Mouse (Mus musculus): Measurements from ENCODE around the gene Capzb.
A peak's percentile ranks its signal among the peaks of the same experiment; 100 is the strongest.

Gene Capzb

DNA sequence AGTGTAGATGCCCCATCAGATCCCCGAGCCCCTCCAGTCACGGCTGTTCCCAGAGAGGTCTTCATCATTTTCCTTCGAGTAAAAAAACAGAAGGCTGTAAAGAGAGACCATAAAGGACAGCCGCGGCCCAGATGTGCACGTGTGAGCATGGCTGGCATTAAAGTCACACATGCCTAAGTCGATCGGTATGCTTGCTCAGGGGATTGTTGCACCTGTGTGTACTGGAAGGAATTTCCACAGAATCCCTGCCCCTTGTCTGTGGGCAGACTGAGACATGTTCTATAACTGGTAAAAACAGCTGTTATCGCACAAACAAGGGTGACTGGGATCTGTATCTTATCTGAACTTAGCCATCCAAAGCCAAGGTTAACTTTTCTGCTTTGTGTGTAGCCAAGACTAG, 78.9 kb downstream of the Capzb start:
- DNase-seq, result no peak

- DNase-seq, result no peak
Observed at GRCm38 (mm10) chr4:139272951-139273680, 80.4 kb downstream of the Capzb start.

DNA sequence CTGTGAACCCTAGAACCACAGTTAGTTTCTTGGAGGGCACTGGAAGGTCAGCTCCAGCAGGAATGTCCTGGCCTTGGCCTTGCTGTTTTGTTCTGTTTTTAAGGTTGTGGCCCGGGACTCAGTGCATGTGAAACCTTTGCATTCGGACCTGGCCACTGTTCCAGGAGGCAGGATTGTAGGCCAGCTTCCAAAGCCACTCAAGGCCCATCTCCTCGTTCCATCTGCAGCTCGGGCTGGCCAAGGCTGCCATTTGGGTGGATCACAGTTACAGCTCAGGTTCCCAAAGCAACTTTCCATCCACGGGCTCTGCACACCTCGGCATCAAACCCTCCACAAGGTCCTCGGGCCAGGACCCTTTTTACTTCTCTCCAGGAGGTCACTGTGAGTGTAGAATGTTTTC, 81.9 kb downstream of the Capzb start:
- no peak for DNase-seq

DNA sequence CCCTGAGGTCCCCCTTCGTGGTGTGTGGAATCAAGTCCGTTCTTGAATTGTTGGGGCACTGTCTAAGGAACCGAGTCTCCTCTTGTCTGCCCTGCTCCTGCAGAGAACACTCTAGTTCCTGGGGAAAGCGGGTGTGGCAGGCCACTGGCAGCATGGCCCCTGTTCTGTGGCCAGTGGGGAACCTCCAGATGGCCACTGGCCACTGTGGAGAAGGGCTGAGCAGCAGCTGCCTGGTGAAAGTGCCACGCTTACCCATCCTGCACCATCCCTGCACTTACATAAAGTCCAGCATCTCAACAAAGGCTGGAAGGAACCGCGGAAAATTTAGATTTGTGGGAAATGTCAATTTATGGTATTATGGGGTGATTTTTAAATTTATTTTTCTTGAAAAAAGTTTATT, 83.7 kb downstream of the Capzb start:
- no peak for DNase-seq

GRCm38 (mm10) chr4:139280530-139280929, 87.8 kb downstream of the Capzb start:
- no peak for DNase-seq

- no peak for DNase-seq
Observed at GRCm38 (mm10) chr4:139281791-139282345, 89.2 kb downstream of the Capzb start.

- no peak for DNase-seq
Observed at GRCm38 (mm10) chr4:139282955-139283417, 90.3 kb downstream of the Capzb start.

GRCm38 (mm10) chr4:139284877-139285276, 92.2 kb downstream of the Capzb start:
- no peak for DNase-seq

GRCm38 (mm10) chr4:139286234-139286633, 93.5 kb downstream of the Capzb start:
- no peak for DNase-seq

DNA sequence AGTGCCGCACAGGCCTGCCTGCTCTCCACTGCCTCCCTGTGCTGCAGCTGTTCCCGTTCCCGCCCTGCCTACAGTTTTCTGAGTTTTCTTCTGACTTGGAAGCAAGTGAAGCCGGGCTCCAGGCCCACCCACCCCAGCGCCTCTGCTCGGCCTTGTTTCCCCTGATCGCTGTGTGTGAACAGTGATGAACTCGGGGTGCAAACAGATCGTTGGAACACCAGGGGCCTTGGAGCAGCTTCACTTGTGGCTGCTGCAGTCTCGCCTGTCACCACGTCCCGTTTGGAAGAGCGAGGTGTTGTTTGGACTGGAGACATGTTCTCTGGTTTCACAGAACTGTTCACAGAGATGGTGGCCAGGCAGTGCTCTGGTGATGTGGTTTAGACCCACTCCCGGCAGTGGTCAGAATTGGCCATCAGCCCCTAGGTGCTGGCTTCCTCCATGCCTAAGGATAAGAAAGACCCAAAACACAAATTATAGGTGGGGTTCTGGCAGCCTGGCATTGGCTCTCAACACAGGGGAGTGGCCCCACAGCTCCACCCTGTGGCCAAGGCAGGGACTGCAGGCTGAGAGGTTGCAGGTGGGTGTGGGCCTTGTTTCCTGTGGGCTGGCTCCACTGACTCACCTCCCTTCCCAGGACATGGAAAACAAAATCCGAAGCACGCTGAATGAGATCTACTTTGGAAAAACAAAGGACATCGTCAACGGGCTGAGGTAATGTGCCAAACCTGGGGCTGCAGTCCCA, 94.6 kb downstream of the Capzb start:
- peak; percentile 71 for DNase-seq

DNA sequence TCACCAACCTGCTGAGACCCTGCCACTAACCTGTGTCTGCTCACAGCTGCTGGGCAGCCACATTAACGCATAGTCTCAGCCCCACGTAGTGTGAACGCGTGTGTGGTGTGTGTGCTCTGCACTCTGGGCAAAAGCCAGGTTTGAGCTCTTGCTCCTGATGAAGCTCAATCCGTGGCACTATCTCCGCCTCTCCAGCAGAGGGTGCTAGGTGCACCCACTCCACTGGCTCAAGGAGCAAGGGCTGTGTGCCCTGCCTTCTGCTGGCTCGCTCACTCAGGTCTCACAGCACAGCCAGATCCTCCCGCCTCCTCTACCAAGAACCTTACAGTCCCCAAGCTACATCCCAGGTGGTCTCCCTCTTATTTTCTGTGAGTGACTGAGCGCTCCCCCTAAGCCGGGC, 96.3 kb downstream of the Capzb start:
- DNase-seq, result peak; percentile 64

GRCm38 (mm10) chr4:139291099-139291498, 98.4 kb downstream of the Capzb start:
- no peak for DNase-seq

DNA sequence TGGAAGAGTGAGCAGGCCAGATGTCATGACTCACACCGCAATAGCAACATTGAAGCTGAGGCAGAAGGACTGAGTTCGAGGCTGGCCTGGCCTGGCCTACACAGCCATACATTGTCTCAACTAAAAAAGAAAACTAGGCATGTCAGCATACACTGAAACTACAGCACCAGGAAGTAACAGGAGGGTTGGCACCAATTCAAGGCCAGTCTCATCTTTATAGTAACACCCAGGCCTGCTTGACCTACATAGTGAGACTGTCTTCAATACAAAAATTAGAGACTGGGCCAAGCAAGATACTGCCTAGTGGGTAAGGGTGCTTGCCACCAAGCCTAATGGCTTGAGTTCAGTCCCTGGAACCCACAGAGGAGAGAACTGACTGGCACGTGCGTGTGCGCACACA, 99.3 kb downstream of the Capzb start:
- DNase-seq, result no peak

DNA sequence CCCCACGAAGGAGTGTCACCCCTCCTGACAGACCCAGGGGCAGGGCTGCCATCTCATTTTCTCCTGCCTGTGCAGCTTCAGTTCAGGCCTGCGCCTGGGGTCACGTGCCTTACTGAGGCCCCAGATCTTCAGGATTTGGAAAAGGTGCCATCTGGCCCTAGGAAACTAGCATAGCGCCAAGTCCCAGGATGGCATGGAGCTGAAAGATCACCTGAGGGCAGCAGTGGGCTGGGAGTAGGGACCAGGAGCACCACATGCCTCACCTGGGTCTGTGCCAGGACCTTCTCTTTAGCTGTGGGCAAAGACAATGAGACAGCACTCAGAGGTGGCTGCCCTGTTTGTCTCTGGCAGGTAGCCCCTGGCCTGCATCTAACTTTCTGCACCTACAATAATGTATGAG, 104.9 kb downstream of the Capzb start:
- no peak for DNase-seq

- no peak for DNase-seq
Observed at GRCm38 (mm10) chr4:139298671-139299366, 106.1 kb downstream of the Capzb start.

GRCm38 (mm10) chr4:139301780-139302179, 109.1 kb downstream of the Capzb start:
- no peak for DNase-seq

DNA sequence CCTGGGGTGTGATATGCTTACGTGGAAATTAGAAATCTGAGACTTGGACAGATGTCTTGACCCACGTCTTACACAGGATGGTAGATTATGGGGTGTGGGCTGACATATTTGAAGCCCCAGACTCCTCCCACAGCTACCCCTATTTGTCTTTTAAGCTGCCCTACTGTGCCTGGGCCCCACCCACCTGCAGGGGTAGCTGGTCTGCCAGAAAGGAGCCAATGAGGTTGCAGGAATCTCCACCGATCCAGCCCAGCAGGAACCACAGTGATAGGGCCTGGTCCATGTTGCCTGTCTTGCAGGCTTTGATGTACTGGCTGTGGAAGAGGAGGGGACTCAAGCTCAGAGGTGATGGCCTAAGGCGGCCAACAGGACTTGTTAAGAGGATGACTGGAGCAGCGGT, 109.5 kb downstream of the Capzb start:
- no peak for DNase-seq

DNA sequence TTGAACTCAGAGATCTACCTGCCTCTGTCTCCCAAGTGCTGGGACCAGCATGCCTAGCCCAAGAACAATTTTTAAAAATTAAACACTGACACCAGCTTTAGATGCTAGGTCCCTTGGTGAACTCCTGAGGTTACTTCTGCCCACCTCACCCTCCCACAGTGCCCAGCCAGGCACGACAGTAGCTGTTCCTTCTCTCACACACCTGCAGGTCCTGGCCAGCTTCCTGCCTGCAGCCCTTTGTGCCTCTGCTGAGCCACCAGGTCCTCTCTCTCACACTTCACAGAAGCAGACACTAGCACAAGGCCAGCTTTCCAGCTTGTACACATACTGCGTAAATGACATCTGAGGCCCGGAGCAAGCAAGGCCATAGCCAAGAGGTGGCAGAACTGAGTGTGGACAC, 112.8 kb downstream of the Capzb start:
- no peak for DNase-seq

DNA sequence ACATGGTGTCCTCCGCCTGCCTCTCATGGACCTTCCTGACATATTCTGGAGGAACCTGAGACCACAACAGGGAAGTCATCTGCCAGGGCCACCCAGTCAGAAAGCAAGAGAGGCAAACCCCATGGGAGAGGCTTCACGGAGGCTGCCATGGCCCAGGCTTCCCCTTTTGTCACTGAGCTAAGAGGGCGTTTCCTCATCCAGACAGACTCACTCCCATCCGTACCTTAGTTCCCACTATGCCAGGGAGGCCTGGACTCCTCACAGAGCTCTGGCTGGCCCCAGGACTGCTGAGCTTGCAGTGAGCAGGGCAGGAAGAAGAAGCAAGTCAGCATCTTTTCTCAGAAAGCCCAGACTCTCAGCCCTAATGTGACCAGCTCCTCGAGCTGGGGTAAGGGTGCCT, 115.2 kb downstream of the Capzb start:
- DNase-seq, result no peak

GRCm38 (mm10) chr4:139309651-139310050, 117.0 kb downstream of the Capzb start:
- DNase-seq, result no peak

DNA sequence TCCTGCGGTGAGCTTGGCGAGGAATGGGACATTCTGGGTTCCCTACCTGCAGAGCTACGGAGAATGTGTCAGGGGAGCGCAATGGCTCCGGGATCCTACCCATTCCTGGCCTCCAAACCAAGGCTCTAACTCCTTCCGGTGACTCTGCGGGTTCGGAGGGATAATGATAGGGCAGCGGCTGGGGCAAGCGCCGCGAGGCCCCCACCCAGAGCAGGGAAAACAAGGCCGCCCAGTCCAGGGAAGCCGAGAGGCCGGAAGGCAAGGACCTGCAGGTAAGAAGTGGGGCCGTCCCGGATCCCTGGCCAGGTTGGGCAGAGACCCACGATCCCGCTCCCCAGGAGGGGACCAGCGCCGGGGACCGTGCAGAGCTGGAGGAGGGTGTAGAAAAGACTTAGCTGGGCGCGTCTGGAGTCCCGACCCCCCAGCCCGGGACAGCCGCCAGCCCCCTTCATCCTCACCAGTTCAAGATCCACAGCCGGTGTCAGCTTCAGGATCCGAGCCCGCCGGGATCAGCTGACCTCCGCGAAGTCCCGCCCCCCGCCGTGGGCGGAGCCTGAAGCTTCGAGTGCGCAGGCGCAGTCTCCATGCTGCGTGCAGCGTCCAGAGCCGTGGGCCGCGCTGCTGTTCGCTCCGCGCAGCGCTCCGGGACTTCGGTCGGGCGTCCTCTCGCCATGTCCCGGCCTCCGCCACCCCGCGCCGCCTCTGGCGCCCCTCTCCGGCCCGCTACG, 117.6 kb downstream of the Capzb start, which contains the start of the genes Pqlc2 and Akr7a5:
Gene Pqlc2 (minus strand): TSS at position 538 of the 728 bp plus-strand sequence.
Gene Akr7a5 (plus strand): TSS at position 574 of the 728 bp plus-strand sequence.
- peak; percentile 96 for DNase-seq

GRCm38 (mm10) chr4:139310899-139311701, 118.4 kb downstream of the Capzb start:
- DNase-seq, result no peak

Data from retina, postnatal 1 day (tissue).